Mouse (Mus musculus) naive thymus-derived CD4-positive, alpha-beta T cell, adult 2 months (primary cell): ENCODE data around the gene Ppp2r5a.
A peak's percentile ranks its signal among the peaks of the same experiment; 100 is the strongest.

Source experiments
- DNase-seq: peaks from one replicate; pipeline ENCODE4 v3.0.0-alpha.2; 2011; ENCODE audit warnings: low read depth

Ppp2r5a gene

GRCm38 (mm10) chr1:191418936-191419335 lies 15.9 kb upstream of the Ppp2r5a start:
- DNase-seq = peak; percentile 34

GRCm38 (mm10) chr1:191417111-191417510 lies 14.0 kb upstream of the Ppp2r5a start:
- DNase-seq = no peak

DNA sequence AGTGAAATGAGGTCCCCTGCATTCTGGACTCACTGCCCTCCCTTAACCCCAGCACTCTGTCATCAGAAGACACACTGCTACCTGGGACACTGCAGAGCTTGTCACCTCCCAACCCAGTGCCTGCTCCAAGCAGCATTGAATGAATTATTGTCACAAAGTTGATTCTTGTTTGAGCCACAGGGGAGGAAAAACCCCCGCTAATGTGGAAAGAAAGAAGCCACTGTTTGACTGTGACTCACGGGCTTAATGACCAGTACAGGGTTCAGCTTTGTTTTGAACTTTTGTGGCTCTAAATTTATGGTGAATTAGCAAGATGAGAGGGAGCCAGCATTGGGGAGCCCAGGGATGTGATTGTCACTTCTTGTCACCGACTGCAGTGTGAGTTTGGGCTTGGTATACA lies 13.5 kb upstream of the Ppp2r5a start:
- DNase-seq = no peak

DNA sequence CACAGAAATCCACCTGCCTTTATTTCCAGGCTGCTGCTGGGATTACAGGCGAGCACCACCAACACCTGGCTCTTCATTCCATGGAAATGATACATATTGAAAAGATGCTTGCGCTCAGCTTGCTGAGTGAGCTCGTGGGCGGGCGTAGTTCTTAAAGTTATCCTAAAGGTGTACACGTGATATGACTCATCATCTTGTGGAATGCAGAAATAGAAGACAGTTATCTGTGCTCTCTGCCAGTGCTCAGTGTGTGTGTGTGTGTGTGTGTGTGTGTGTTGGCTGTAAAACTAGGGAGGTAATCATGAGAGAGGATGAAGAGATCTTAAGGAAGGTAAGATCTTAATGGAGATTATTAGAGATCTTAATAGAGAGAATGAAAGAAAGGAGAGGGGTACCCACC lies 11.4 kb upstream of the Ppp2r5a start:
- DNase-seq = no peak

GRCm38 (mm10) chr1:191413691-191414415 lies 10.8 kb upstream of the Ppp2r5a start:
- DNase-seq = no peak

- DNase-seq = no peak
Observed at GRCm38 (mm10) chr1:191410294-191411036, 7.4 kb upstream of the Ppp2r5a start.

GRCm38 (mm10) chr1:191407246-191407645 lies 4.2 kb upstream of the Ppp2r5a start:
- no peak for DNase-seq

DNA sequence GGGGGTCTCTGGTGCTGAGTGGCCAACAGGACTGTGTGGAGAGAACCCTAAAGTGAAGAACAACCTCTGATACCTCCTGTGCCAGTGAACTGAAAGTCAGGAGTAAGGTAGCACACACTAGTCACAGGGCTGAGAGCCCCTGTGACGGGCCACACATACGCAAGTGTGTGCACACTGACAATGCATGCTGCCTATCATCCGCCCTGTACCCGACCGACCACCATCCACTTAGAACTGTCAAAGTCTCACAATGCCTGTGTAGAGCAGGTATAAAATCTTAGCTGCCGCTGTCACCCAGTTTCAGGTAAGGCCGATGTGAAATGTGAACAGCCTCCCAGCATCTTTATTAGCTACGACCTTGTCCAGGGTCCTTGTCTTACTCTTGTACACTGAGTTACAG lies 3.4 kb upstream of the Ppp2r5a start:
- DNase-seq = no peak

GRCm38 (mm10) chr1:191404721-191405329 lies 1.8 kb upstream of the Ppp2r5a start:
- DNase-seq = peak; percentile 64

DNA sequence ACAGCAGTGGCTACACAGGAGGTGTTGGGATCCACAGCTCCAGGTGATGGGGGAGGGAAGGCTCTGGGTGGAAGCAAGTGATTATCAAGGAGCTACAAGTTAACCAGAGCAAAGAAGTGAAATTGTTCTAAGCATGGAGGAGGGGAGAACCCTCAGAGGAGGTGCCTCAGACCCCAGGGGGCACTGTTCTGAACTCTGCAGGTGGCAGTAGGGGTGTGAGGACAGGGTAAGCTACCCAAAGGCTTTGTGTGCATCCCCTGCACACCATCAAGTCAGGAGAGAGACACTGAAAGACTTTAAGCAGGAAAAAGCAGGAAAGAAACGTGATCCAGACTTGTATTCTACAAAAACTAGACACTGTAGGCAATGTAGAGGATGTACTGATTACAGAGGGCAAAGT lies 1.2 kb upstream of the Ppp2r5a start:
- DNase-seq = peak; percentile 68

- DNase-seq = peak; percentile 63
Observed at GRCm38 (mm10) chr1:191402506-191402905, 566 bp downstream of the Ppp2r5a start.

DNA sequence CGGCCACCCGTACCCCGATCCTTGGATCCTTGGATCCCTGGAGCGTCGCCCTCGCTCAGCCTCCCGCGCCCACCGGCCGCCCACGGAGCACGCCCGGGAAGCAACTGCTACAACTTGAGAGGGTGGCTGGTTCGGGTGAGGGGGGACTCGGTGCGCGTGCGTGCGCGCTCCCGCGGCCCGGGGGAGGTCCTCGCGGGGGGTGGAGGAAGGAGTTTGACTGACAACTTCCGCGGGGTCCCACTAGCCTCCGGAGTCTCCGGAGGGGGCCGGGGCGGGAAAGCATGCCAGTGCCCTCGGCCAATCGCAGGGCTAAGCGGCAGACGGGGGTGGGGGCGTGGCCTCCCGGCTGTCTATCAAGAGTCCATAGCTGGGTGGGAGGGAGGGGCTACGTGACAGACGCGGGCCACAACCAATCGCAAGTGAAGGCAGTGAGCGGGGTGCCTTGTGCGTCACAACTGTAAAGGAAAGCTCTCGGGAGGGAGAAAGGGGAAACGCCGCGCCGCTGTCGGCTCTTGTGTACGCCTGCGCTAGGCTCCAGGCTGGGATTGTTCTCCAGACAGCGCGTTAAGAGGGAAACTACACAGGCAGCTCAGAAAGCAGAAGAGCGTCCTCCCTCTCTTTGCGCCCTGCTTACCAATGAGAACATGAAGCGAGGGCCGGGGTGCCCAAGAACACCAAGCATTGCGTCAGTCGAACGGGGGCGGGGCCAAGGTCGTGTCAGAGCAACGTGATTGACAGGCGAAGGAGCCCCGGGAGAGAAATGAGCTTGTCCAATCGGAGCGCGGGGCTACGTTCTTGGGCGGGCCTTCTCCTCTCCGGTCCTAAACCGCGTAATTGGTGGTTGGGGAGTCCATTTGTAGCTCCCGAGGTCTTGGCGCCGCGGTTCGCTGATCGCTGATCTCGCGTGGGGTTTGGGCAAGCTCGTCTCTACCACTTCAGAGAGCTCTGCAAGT lies 5.9 kb downstream of the Ppp2r5a start:
- peak; percentile 99 for DNase-seq

GRCm38 (mm10) chr1:191396446-191396845 lies 6.6 kb downstream of the Ppp2r5a start:
- no peak for DNase-seq

GRCm38 (mm10) chr1:191395871-191396433 lies 7.1 kb downstream of the Ppp2r5a start:
- DNase-seq = peak; percentile 77

- DNase-seq = no peak
Observed at GRCm38 (mm10) chr1:191395200-191395599, 7.9 kb downstream of the Ppp2r5a start.

GRCm38 (mm10) chr1:191394126-191394525 lies 8.9 kb downstream of the Ppp2r5a start:
- DNase-seq = peak; percentile 52

GRCm38 (mm10) chr1:191393536-191393935 lies 9.5 kb downstream of the Ppp2r5a start:
- no peak for DNase-seq

DNA sequence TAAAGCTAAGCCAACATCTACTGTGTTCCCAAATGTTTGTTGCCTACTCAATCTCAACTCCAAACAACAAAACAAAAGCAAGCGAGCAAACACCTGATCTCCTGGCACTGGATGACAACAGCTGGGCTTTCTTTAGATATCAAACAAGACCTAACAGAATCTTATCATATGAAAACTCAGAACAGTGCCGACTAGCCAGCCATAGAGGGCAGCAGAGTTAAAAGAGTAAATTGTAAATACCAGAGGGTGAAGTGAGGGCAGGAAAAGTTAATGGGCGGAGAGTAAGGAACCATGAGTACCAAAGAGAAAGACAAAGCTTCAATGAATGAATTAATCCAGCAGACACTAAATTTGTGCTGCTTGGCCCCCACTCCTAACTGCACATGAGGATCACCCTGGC lies 11.8 kb downstream of the Ppp2r5a start:
- peak; percentile 87 for DNase-seq

DNA sequence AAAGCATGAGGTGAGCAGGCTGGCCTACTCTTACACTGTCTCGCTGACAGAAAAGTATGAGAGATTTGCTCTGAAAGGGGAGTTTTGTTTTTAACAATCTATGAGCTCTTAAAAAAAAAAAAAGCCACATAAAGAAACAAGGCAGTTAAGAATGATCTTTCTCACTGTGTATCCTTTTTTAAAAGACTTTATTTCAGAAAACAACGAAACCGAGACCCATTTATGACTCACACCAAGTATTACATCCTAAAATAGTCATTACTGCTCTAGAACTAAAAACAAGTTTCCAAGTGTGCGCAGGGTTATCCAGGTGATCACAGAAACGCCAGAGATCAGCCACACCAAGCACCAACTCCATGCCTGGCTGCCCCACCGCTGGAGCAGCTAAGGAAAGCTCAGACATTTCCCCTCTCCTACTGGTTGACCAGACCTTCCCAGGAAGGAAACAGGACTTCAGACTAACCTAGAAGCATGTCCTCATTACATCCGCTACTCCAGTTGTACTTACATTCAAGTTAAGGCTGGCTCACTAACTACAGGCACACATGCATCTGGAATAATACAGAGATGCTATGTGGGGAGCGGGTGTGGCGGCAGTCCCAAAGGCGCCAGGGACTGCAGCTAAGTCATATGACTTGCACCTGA lies 18.2 kb downstream of the Ppp2r5a start:
- peak; percentile 24 for DNase-seq

DNA sequence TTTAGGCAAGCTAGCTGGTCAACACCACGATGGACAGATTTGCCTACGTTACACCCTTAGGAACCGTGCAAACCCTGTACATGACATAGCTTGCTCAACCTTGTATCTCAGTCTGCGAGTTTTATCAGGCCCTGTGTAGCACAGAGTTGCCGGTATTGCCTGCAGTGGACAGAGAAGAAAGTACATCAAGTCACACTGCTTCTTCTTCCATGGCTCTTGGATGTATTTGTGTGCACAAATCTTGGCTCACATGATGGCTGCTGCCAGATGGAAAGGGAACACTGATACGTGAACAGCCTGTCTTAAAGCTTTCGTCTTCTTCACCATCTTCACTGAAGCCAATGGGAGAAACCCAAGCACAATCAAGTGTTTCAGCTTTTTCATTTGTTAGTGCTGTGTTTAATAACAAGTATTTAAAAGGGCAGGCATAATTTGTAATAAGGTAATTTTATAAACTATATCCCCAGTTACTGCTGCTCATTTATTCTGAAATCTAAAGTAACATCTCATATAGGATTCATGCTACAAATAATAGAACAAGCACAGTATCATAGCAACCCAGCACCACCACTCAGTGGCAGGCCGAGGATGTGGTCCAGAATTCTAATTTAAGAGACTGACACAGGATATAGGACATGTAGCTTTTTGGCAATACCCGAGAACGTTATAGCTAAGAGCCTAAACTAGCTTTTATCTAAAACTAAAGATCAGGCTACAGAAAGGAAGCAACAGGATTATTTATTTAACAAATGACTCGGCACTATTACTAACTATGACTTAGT lies 20.9 kb downstream of the Ppp2r5a start:
- no peak for DNase-seq
